Mouse (Mus musculus) limb, embryonic 14.5 days (tissue): Measurements from ENCODE around the gene Nectin1. TPM values are rescaled to one million over a fixed set of nuclear protein-coding genes. Genes with fewer than 3 reads are reported as not detected.

Experiments used
- ATAC-seq: fragments of 200-750 bp; cut with Nextera tagmentation; 2 replicates; pipeline ENCODE4 v1.8.0; 2017; ENCODE audit warnings: low read depth, moderate number of reproducible peaks, moderate TSS enrichment; ENCODE audit not compliant: low FRiP score
- DNase-seq: peaks from one replicate; pipeline ENCODE4 v3.0.0-alpha.2; 2015; ENCODE audit warnings: low spot score
- H3K27ac ChIP-seq: fragments of 300-500 bp; sonication (generic); replicated peaks from 2 replicates; pipeline ENCODE4 v1.5.1; 2014; ENCODE audit warnings: low read depth, mild to moderate bottlenecking, low read length, moderate library complexity, mixed read lengths
- H3K27me3 ChIP-seq: fragments of 300-500 bp; sonication (generic); 2 replicates; pipeline ENCODE4 v1.6.1; 2014; ENCODE audit warnings: low read length, mixed read lengths; ENCODE audit not compliant: control insufficient read depth, insufficient read depth
- H3K36me3 ChIP-seq: fragments of 300-500 bp; sonication (generic); 2 replicates; pipeline ENCODE4 v1.6.1; 2014; ENCODE audit warnings: mild to moderate bottlenecking, low read length, moderate library complexity, mixed read lengths; ENCODE audit not compliant: control insufficient read depth, insufficient read depth
- H3K4me1 ChIP-seq: fragments of 300-500 bp; sonication (generic); 2 replicates; pipeline ENCODE4 v1.6.1; 2014; ENCODE audit warnings: antibody characterized with exemption, low read length, mixed read lengths; ENCODE audit not compliant: control insufficient read depth, insufficient read depth
- H3K4me2 ChIP-seq: fragments of 300-500 bp; sonication (generic); replicated peaks from 2 replicates; pipeline ENCODE4 v1.6.1; 2014; ENCODE audit warnings: low read depth, mild to moderate bottlenecking, low read length, moderate library complexity; ENCODE audit not compliant: severe bottlenecking
- H3K4me3 ChIP-seq: fragments of 300-500 bp; sonication (generic); replicated peaks from 2 replicates; pipeline ENCODE4 v1.5.1; 2014; ENCODE audit warnings: low read length
- H3K9ac ChIP-seq: fragments of 300-500 bp; sonication (generic); 2 replicates; pipeline ENCODE4 v1.6.1; 2014; ENCODE audit warnings: mild to moderate bottlenecking, low read depth, low read length, moderate library complexity; ENCODE audit not compliant: severe bottlenecking
- H3K9me3 ChIP-seq: fragments of 300-500 bp; sonication (generic); 2 replicates; pipeline ENCODE4 v1.6.1; 2016; ENCODE audit warnings: low read length; ENCODE audit not compliant: control insufficient read depth
- POLR2A ChIP-seq: fragments of 200-500 bp; IDR thresholded peaks from 2 replicates; pipeline ENCODE4 v1.8.0; 2012; ENCODE audit warnings: inconsistent platforms, mild to moderate bottlenecking, moderate library complexity, borderline replicate concordance; ENCODE audit not compliant: insufficient read depth, insufficient read length; ENCODE audit errors: extremely low read depth
- WGBS: fragments of 180-500 bp; shearing (Covaris S2); extraction: QIAGEN DNeasy Blood & Tissue Kit; methylation state at CpG from one replicate; pipeline ENCODE4 v1.1.7; 2014; 5-methylcytosine and 5-hydroxymethylcytosine counted together
- polyA plus RNA-seq, 2 experiments: library from polyadenylated mRNA; depleted of rRNA in 1 of 2; stranded (reverse) in 1 of 2; unstranded in 1 of 2; fragments of >200 nt; fragmentation: Nextera tagmentation in 1 of 2; extraction: Ambion mirVana in 1 of 2; gene quantifications; 2 replicates each; pipeline versions ENCODE4 v1.2.1 to v1.2.3; 2012 to 2014

Nectin1 gene
- polyA plus RNA-seq, 2 experiments: 15.2 to 15.4 TPM

- peak; percentile 62 for DNase-seq
- TF ChIP-seq POLR2A: no peak
- Histone ChIP-seq H3K4me3 (no peak overlapping the region), H3K4me2 (no peak overlapping the region), H3K9ac (no peak overlapping the region), H3K4me1 (peaks cover 3% of the 10 kb centered on the region; the same call in 1 of the 2 replicates), H3K9me3 (no peaks in the 10 kb centered on the region), H3K36me3 (no peaks in the 10 kb centered on the region), H3K27ac (no peak overlapping the region), H3K27me3 (no peaks in the 10 kb centered on the region)
- 3% methylated on average over 2 of the region's 2 CpGs for WGBS
- peak; percentile 44 for ATAC-seq
Measured at GRCm38 (mm10) chr9:43838561-43838960, 94.8 kb downstream of the Nectin1 start.

- Histone ChIP-seq H3K36me3 (no peaks in the 10 kb centered on the region), H3K27ac (no peak overlapping the region), H3K9ac (no peak overlapping the region), H3K9me3 (no peaks in the 10 kb centered on the region), H3K4me3 (no peak overlapping the region), H3K27me3 (peaks cover 5% of the 10 kb centered on the region; the same call in 1 of the 2 replicates), H3K4me2 (no peak overlapping the region), H3K4me1 (peaks cover 10% of the 10 kb centered on the region; the same call in 1 of the 2 replicates)
- ATAC-seq (peak; percentile 53), DNase-seq (peak; percentile 27)
- whole genome bisulfite sequencing: 5% methylated on average over 6 of the region's 8 CpGs
- no peak for TF ChIP-seq POLR2A
Measured at GRCm38 (mm10) chr9:43842921-43843577, 99.3 kb downstream of the Nectin1 start.

- no peaks in the 10 kb centered on the region for H3K9me3 ChIP-seq
- DNase-seq (no peak), ATAC-seq (peak; percentile 14; the same call in 1 of the 2 replicates)
- H3K9ac ChIP-seq: no peak overlapping the region
- H3K27ac ChIP-seq: no peak overlapping the region
- H3K27me3 ChIP-seq: peaks cover 5% of the 10 kb centered on the region; the same call in 1 of the 2 replicates
- H3K4me3 ChIP-seq: no peak overlapping the region
- TF ChIP-seq POLR2A: no peak
- H3K4me1 ChIP-seq: peaks cover 8% of the 10 kb centered on the region; the same call in 1 of the 2 replicates
- no peaks in the 10 kb centered on the region for H3K36me3 ChIP-seq
- 0% methylated on average over 3 of the region's 3 CpGs for WGBS
- H3K4me2 ChIP-seq: no peak overlapping the region
Measured at GRCm38 (mm10) chr9:43843711-43844127, 99.9 kb downstream of the Nectin1 start.

- no peak for DNase-seq
- ATAC-seq: no peak
Measured at GRCm38 (mm10) chr9:43845660-43846455, 102.1 kb downstream of the Nectin1 start.

GRCm38 (mm10) chr9:43847861-43848260 lies 104.1 kb downstream of the Nectin1 start:
- no peak overlapping the region for H3K9ac ChIP-seq
- no peak overlapping the region for H3K4me2 ChIP-seq
- 45% methylated on average over 5 of the region's 5 CpGs for WGBS
- H3K27me3 ChIP-seq: peaks cover 5% of the 10 kb centered on the region; the same call in 1 of the 2 replicates
- peaks cover 6% of the 10 kb centered on the region; the same call in 1 of the 2 replicates for H3K4me1 ChIP-seq
- no peak for ATAC-seq
- no peak overlapping the region for H3K4me3 ChIP-seq
- no peak for TF ChIP-seq POLR2A
- no peak for DNase-seq
- H3K36me3 ChIP-seq: no peaks in the 10 kb centered on the region
- no peak overlapping the region for H3K27ac ChIP-seq
- H3K9me3 ChIP-seq: no peaks in the 10 kb centered on the region

More at GRCm38 (mm10) chr9:43845660-43846455, 102.1 kb downstream of the Nectin1 start:
- TF ChIP-seq POLR2A: no peak
- Histone ChIP-seq H3K36me3 (no peaks in the 10 kb centered on the region), H3K9me3 (no peaks in the 10 kb centered on the region), H3K4me2 (no peak overlapping the region), H3K9ac (no peak overlapping the region), H3K27ac (no peak overlapping the region), H3K27me3 (peaks cover 5% of the 10 kb centered on the region; the same call in 1 of the 2 replicates), H3K4me3 (no peak overlapping the region), H3K4me1 (peaks cover 6% of the 10 kb centered on the region; the same call in 1 of the 2 replicates)
- 12% methylated on average over 17 of the region's 17 CpGs for WGBS
